Mouse (Mus musculus) heart, postnatal 4 days (tissue): Measurements from ENCODE around the gene Pdcl3. TPM values are rescaled to one million over a fixed set of nuclear protein-coding genes. Genes with fewer than 3 reads are reported as not detected.
"Not testable (repeated sequence)": the region's sequence is repeated elsewhere in the genome, so short reads cannot be mapped to it uniquely, and the experiment has no call there.

ENCODE experiments used
- DNase-seq: peaks from one replicate; pipeline ENCODE4 v3.0.0; 2021
- total RNA-seq, 2 experiments: library from RNA; stranded (reverse); gene quantifications; 2 replicates each; pipeline ENCODE4 v1.2.3; 2021

Gene Pdcl3
- total RNA-seq, 2 experiments from 2014 or later, result 114 TPM

GRCm38 (mm10) chr1:39025840-39026239, 40.4 kb downstream of the Pdcl3 start:
- no peak for DNase-seq

DNA sequence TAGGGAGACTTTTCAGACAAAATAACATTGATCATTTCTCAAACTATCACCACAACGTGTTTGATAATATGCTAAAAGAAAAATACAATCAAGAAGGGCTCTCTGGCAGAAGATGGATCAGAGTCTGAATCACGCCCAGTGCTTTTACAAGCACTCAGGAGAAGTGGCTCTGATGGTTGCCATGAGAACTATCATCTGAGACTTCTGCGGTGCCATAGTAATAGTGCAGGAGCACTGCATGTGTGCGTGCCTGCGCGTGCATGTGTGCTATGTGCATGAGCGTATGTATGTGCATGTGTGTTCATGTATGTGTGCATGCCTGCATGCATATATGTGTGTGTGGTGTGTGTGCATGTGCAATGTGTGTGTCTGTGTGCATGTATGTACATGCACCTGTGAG, 43.8 kb downstream of the Pdcl3 start:
- DNase-seq, result no peak

GRCm38 (mm10) chr1:39030108-39030507, 44.7 kb downstream of the Pdcl3 start:
- no peak for DNase-seq

DNA sequence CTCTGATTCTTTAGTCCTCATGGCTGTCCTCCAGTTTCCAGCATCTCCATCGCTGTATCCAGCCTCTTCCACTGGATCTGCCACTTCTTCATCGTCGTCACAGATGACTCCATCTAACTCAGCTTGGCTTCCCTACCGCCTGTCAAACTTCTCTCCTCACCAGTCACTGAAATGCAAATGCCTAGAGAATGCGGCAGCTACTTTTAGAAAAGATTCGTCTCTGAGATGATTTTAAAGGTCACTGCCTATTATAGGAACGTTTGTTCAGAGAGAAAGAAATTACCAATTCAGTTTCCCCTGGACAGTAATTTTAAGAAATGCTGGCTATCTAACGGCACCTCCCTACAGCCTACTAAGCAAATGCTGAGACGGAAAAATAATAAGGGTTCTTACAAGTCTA, 50.4 kb downstream of the Pdcl3 start:
- DNase-seq, result no peak

GRCm38 (mm10) chr1:39042188-39042587, 56.8 kb downstream of the Pdcl3 start:
- DNase-seq, result no peak

DNA sequence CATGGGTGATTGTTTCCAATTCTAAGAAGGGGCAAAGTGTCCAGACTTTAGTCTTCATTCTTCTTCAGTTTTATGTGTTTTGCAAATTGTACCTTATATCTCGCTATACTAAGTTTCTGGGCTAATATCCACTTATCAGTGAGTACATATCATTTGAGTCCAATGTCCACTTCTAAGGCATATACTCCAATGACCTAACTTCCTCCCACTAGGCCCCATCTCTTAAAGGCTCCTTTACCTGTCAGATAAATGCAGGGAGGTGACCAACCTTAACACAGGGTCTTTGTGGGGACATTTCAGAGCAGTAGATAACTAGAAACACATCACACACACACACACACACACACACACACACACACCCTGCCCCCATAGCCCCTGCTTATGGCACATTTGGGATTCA, 59.0 kb downstream of the Pdcl3 start:
- DNase-seq, result not testable (repeated sequence)

DNA sequence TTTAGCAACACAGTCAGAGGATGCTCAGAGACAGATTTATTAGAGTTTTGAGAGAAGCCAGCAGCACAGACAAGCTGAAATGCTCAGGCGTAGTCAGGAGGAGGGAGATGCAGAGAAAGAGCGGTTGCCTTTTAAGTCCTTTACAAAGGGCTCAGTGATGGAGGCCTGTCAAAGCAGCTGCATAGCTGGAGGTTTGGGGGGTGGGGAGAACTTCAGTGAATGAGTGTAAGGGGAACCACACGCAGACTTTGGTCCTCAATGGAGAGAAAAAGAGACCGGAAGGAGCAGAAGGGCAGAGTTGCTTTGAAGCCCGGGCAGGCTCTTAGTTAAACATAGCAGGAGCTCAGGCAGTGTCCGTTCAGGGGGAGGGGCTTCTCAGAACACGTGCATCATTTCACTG, 61.3 kb downstream of the Pdcl3 start:
- no peak for DNase-seq

Other genes starting within 250 kb of the Pdcl3 start
- gene Lonrf2, start 148.9 kb upstream of the Pdcl3 start, total RNA-seq, result 1 to 10 TPM; 2.4 to 2.5 TPM
- gene Chst10, start 87.4 kb upstream of the Pdcl3 start, total RNA-seq, result under 1 TPM; 0.74 to 0.88 TPM
- gene Nms, start 46.5 kb upstream of the Pdcl3 start, total RNA-seq, result not detected
- gene Npas2, start 208.1 kb downstream of the Pdcl3 start, total RNA-seq, result 10 to 100 TPM; 11.1 to 13.5 TPM